Mouse (Mus musculus): ENCODE data around the gene Gm8947.
"Not testable (repeated sequence)": the region's sequence is repeated elsewhere in the genome, so short reads cannot be mapped to it uniquely, and the experiment has no call there.

Gene Gm8947

GRCm38 (mm10) chr1:151180167-151180566 lies 12.0 kb upstream of the Gm8947 start:
- DNase-seq (ENCODE audit: low spot score in 2 of 2) = no peak

- not testable (repeated sequence) for DNase-seq (ENCODE audit: low spot score in 2 of 2)
These were observed 9.9 kb upstream of the Gm8947 start, which contains the start of gene Gm47985 for GRCm38 (mm10) chr1:151182266-151182665. TSS of gene Gm47985 (plus strand) at chr1:151182537.

- DNase-seq (ENCODE audit: low spot score in 2 of 2) = not testable (repeated sequence)
These were observed 6.0 kb upstream of the Gm8947 start for GRCm38 (mm10) chr1:151186186-151186585.

GRCm38 (mm10) chr1:151186879-151187424 lies 5.2 kb upstream of the Gm8947 start:
- DNase-seq (ENCODE audit: low spot score in 2 of 2) = not testable (repeated sequence)

- DNase-seq (ENCODE audit: low spot score in 2 of 2) = no peak
These were observed 3.7 kb upstream of the Gm8947 start for GRCm38 (mm10) chr1:151188469-151188868.

- not testable (repeated sequence) for DNase-seq (ENCODE audit: low spot score in 2 of 2)
These were observed 563 bp downstream of the Gm8947 start for GRCm38 (mm10) chr1:151192739-151193138.

- not testable (repeated sequence) for DNase-seq (ENCODE audit: low spot score in 2 of 2)
These were observed 3.8 kb downstream of the Gm8947 start for GRCm38 (mm10) chr1:151195986-151196385.

GRCm38 (mm10) chr1:151196690-151197089 lies 4.5 kb downstream of the Gm8947 start:
- not testable (repeated sequence) for DNase-seq (ENCODE audit: low spot score in 2 of 2)

- DNase-seq (ENCODE audit: low spot score in 2 of 2) = peak; percentile 24 to 42
These were observed 5.9 kb downstream of the Gm8947 start, which contains the start of gene Gm47995 for GRCm38 (mm10) chr1:151198120-151198519. TSS of gene Gm47995 (plus strand) at chr1:151198448.

GRCm38 (mm10) chr1:151200620-151201019 lies 8.4 kb downstream of the Gm8947 start:
- not testable (repeated sequence) for DNase-seq (ENCODE audit: low spot score in 2 of 2)

GRCm38 (mm10) chr1:151202771-151203170 lies 10.6 kb downstream of the Gm8947 start:
- DNase-seq (ENCODE audit: low spot score in 2 of 2) = not testable (repeated sequence)

GRCm38 (mm10) chr1:151203818-151204217 lies 11.6 kb downstream of the Gm8947 start, which contains the start of gene 3110040M04Rik:
TSS of gene 3110040M04Rik (plus strand) at chr1:151204121.
- not testable (repeated sequence) for DNase-seq (ENCODE audit: low spot score in 2 of 2)

- not testable (repeated sequence) for DNase-seq (ENCODE audit: low spot score in 2 of 2)
These were observed 16.3 kb downstream of the Gm8947 start for GRCm38 (mm10) chr1:151208493-151208892.

GRCm38 (mm10) chr1:151208944-151209343 lies 16.8 kb downstream of the Gm8947 start:
- not testable (repeated sequence) for DNase-seq (ENCODE audit: low spot score in 2 of 2)

- peak; percentile 66 to 82 for DNase-seq (ENCODE audit: low spot score in 2 of 2)
These were observed 17.7 kb downstream of the Gm8947 start, which contains the start of gene Gm47996 for GRCm38 (mm10) chr1:151209824-151210355. TSS of gene Gm47996 (plus strand) at chr1:151210131.

- DNase-seq (ENCODE audit: low spot score in 2 of 2) = not testable (repeated sequence)
These were observed 19.5 kb downstream of the Gm8947 start for GRCm38 (mm10) chr1:151211666-151212065.

GRCm38 (mm10) chr1:151214862-151215261 lies 22.7 kb downstream of the Gm8947 start:
- DNase-seq (ENCODE audit: low spot score in 2 of 2) = no peak

GRCm38 (mm10) chr1:151215985-151216384 lies 23.8 kb downstream of the Gm8947 start:
- no peak for DNase-seq (ENCODE audit: low spot score in 2 of 2)

GRCm38 (mm10) chr1:151216417-151216816 lies 24.2 kb downstream of the Gm8947 start:
- no peak for DNase-seq (ENCODE audit: low spot score in 2 of 2)

GRCm38 (mm10) chr1:151219045-151219444 lies 26.9 kb downstream of the Gm8947 start:
- no peak for DNase-seq (ENCODE audit: low spot score in 2 of 2)

- no peak for DNase-seq (ENCODE audit: low spot score in 2 of 2)
These were observed 27.9 kb downstream of the Gm8947 start for GRCm38 (mm10) chr1:151220098-151220497.

- no peak for DNase-seq (ENCODE audit: low spot score in 2 of 2)
These were observed 30.5 kb downstream of the Gm8947 start for GRCm38 (mm10) chr1:151222561-151223267.

GRCm38 (mm10) chr1:151223377-151223776 lies 31.2 kb downstream of the Gm8947 start:
- DNase-seq (ENCODE audit: low spot score in 2 of 2) = no peak
